Mouse (Mus musculus) brown adipose tissue, adult 24 weeks (tissue): Measurements from ENCODE around the gene Tbx15. TPM values are rescaled to one million over a fixed set of nuclear protein-coding genes. Genes with fewer than 3 reads are reported as not detected.

Experiments
- H3K27ac ChIP-seq: fragments of 200-500 bp; replicated peaks from 2 replicates; pipeline ENCODE4 v1.5.1; 2012; ENCODE audit warnings: low read depth, mild to moderate bottlenecking, low read length
- H3K4me1 ChIP-seq: fragments of 200-500 bp; 2 replicates; pipeline ENCODE4 v1.6.1; 2012; ENCODE audit warnings: low read length, mixed read lengths; ENCODE audit not compliant: control insufficient read depth, insufficient read depth, insufficient read length
- H3K4me3 ChIP-seq: fragments of 200-500 bp; 2 replicates; pipeline ENCODE4 v1.5.1; 2012; ENCODE audit warnings: low read depth, mild to moderate bottlenecking, low read length, moderate library complexity; ENCODE audit not compliant: insufficient read depth
- polyA plus RNA-seq: library from polyadenylated mRNA; stranded (reverse); fragments of >200 nt; gene quantifications from 2 replicates; pipeline ENCODE4 v1.2.4, GENCODE M21; 2012; ENCODE audit not compliant: missing spikeins, insufficient read depth, insufficient read length

The Tbx15 gene
- polyA plus RNA-seq, 1 experiment = 3.3 TPM

GRCm38 (mm10) chr3:99338756-99339155, 98.6 kb downstream of the Tbx15 start:
- Histone ChIP-seq H3K27ac (no peak overlapping the region), H3K4me1 (no peaks in the 10 kb centered on the region), H3K4me3 (no peak overlapping the region)

- Histone ChIP-seq H3K4me1 (no peaks in the 10 kb centered on the region), H3K27ac (no peak overlapping the region), H3K4me3 (no peak overlapping the region)
Observed at GRCm38 (mm10) chr3:99340021-99340420, 99.8 kb downstream of the Tbx15 start.

DNA sequence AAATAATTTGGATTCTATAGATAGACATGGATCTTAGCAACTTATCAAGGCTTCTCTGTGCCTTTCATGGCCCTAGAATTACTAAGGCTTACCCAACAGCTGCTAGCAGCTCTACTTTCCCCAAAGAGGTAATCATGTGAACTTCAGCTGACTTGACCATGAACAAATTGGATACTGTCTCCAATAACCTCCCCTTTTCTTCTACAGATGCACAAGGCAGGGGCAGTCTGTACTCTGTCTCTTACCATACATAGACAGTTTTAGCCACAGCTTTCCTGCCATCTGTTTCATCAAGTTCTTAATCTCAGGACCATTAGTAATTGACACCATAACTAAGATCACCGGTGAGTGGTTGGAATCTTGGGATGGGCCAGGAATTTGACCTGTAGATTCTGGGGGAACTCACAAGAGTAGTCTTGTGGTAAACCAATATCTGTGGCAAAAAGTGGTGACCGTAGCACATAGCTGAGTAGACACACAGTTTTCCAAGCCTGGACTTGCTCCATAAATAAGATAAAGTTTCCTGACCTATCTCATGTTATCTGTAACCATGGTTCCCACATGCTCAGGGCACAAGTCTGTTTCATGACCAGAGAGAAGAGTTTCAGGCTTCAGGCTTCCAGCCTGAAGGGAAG, 139.6 kb downstream of the Tbx15 start:
- Histone ChIP-seq H3K4me3 (no peak overlapping the region), H3K4me1 (no peaks in the 10 kb centered on the region), H3K27ac (no peak overlapping the region)

- Histone ChIP-seq H3K27ac (no peak overlapping the region), H3K4me1 (no peaks in the 10 kb centered on the region), H3K4me3 (no peak overlapping the region)
Observed at GRCm38 (mm10) chr3:99387127-99387526, 146.9 kb downstream of the Tbx15 start.

Other genes starting within 250 kb of the Tbx15 start
- gene Wars2, start 99.3 kb upstream of the Tbx15 start, polyA plus RNA-seq = 4.6 and 11.3 TPM in 2 replicates